Mouse (Mus musculus): ENCODE results near the gene Spata31d1d. TPM values are rescaled to one million over a fixed set of nuclear protein-coding genes. Genes with fewer than 3 reads are reported as not detected.
"Not testable (repeated sequence)": the region's sequence is repeated elsewhere in the genome, so short reads cannot be mapped to it uniquely, and the experiment has no call there.

Spata31d1d gene
- polyA plus RNA-seq (2014; fragmentation: Nextera tagmentation; extraction: Ambion mirVana) = not detected in 2 replicates

- Histone ChIP-seq H3K4me2 (replicated peaks; ENCODE audit: low read depth, low read length) (no peak within 1 kb of the TSS), H3K27ac (ENCODE audit: low read length) (no peak within 1 kb of the TSS), H3K27me3 (ENCODE audit: control insufficient read depth, insufficient read depth, low read length) (no peaks in the 10 kb centered on the region), H3K4me1 (ENCODE audit: control insufficient read depth, insufficient read depth, low read length) (no peaks in the 10 kb centered on the region), H3K4me3 (ENCODE audit: low read depth, low read length) (no peak within 1 kb of the TSS), H3K9ac (replicated peaks; ENCODE audit: low read depth, low read length) (no peak within 1 kb of the TSS), H3K36me3 (ENCODE audit: control insufficient read depth, insufficient read depth, low read length) (no peaks in the 10 kb centered on the region), H3K9me3 (ENCODE audit: control insufficient read depth, low read depth, low read length) (no peaks in the 10 kb centered on the region)
- 43% methylated on average over 7 of the region's 7 CpGs for WGBS
- ATAC-seq (ENCODE audit: insufficient number of reproducible peaks, insufficient read depth, low FRiP score, low read depth) = no peak
These were observed at the start of gene Spata31d1d for GRCm38 (mm10) chr13:59731652-59732051. Spata31d1d (minus strand) TSS chr13:59731752.

- peaks cover 86% of the 10 kb centered on the region for H3K36me3 ChIP-seq (ENCODE audit: control insufficient read depth, insufficient read depth, low read length)
- not testable (repeated sequence) for H3K4me1 ChIP-seq (ENCODE audit: control insufficient read depth, insufficient read depth, low read length)
- 94% methylated on average over 1 of the region's 1 CpGs for WGBS
These were observed 48.3 kb upstream of the Spata31d1d start for GRCm38 (mm10) chr13:59779744-59780264.

GRCm38 (mm10) chr13:59779213-59779612 lies 47.7 kb upstream of the Spata31d1d start:
- no peak for ATAC-seq (ENCODE audit: insufficient number of reproducible peaks, insufficient read depth, low FRiP score, low read depth)
- Histone ChIP-seq H3K9ac (replicated peaks; ENCODE audit: low read depth, low read length) (no peak overlapping the region), H3K4me3 (ENCODE audit: low read depth, low read length) (no peak overlapping the region), H3K4me1 (ENCODE audit: control insufficient read depth, insufficient read depth, low read length) (no peaks in the 10 kb centered on the region), H3K27ac (ENCODE audit: low read length) (no peak overlapping the region), H3K36me3 (ENCODE audit: control insufficient read depth, insufficient read depth, low read length) (peaks cover 82% of the 10 kb centered on the region), H3K4me2 (replicated peaks; ENCODE audit: low read depth, low read length) (no peak overlapping the region), H3K27me3 (ENCODE audit: control insufficient read depth, insufficient read depth, low read length) (no peaks in the 10 kb centered on the region), H3K9me3 (ENCODE audit: control insufficient read depth, low read depth, low read length) (no peaks in the 10 kb centered on the region)
- 83% methylated on average over 4 of the region's 4 CpGs for WGBS

More at GRCm38 (mm10) chr13:59779744-59780264, 48.3 kb upstream of the Spata31d1d start:
- not testable (repeated sequence) for ATAC-seq (ENCODE audit: insufficient number of reproducible peaks, insufficient read depth, low FRiP score, low read depth); H3K27ac ChIP-seq (ENCODE audit: low read length); H3K27me3 ChIP-seq (ENCODE audit: control insufficient read depth, insufficient read depth, low read length); H3K4me2 ChIP-seq (replicated peaks; ENCODE audit: low read depth, low read length); H3K4me3 ChIP-seq (ENCODE audit: low read depth, low read length); H3K9ac ChIP-seq (replicated peaks; ENCODE audit: low read depth, low read length); H3K9me3 ChIP-seq (ENCODE audit: control insufficient read depth, low read depth, low read length)

- no peak overlapping the region for H3K4me2 ChIP-seq (replicated peaks; ENCODE audit: low read depth, low read length)
- H3K4me1 ChIP-seq (ENCODE audit: control insufficient read depth, insufficient read depth, low read length) = peaks cover 8% of the 10 kb centered on the region; the same call in 1 of the 2 replicates
- H3K36me3 ChIP-seq (ENCODE audit: control insufficient read depth, insufficient read depth, low read length) = peaks cover 60% of the 10 kb centered on the region
- H3K27ac ChIP-seq (ENCODE audit: low read length) = no peak overlapping the region
- no peak overlapping the region for H3K4me3 ChIP-seq (ENCODE audit: low read depth, low read length)
- ATAC-seq (ENCODE audit: insufficient number of reproducible peaks, insufficient read depth, low FRiP score, low read depth) = no peak
- 77% methylated on average over 3 of the region's 3 CpGs for WGBS
- no peaks in the 10 kb centered on the region for H3K9me3 ChIP-seq (ENCODE audit: control insufficient read depth, low read depth, low read length)
- no peaks in the 10 kb centered on the region for H3K27me3 ChIP-seq (ENCODE audit: control insufficient read depth, insufficient read depth, low read length)
- no peak overlapping the region for H3K9ac ChIP-seq (replicated peaks; ENCODE audit: low read depth, low read length)
These were observed 43.6 kb upstream of the Spata31d1d start for GRCm38 (mm10) chr13:59775168-59775567.

- Histone ChIP-seq H3K9me3 (ENCODE audit: control insufficient read depth, low read depth, low read length) (no peaks in the 10 kb centered on the region), H3K4me2 (replicated peaks; ENCODE audit: low read depth, low read length) (no peak overlapping the region), H3K9ac (replicated peaks; ENCODE audit: low read depth, low read length) (no peak overlapping the region), H3K36me3 (ENCODE audit: control insufficient read depth, insufficient read depth, low read length) (peaks cover 29% of the 10 kb centered on the region), H3K4me3 (ENCODE audit: low read depth, low read length) (no peak overlapping the region), H3K27me3 (ENCODE audit: control insufficient read depth, insufficient read depth, low read length) (no peaks in the 10 kb centered on the region), H3K4me1 (ENCODE audit: control insufficient read depth, insufficient read depth, low read length) (peaks cover 31% of the 10 kb centered on the region), H3K27ac (ENCODE audit: low read length) (peak overlapping the region; percentile 86; the same call in 1 of the 2 replicates)
- WGBS = 29% methylated on average over 9 of the region's 9 CpGs
- ATAC-seq (ENCODE audit: insufficient number of reproducible peaks, insufficient read depth, low FRiP score, low read depth) = no peak
These were observed 39.7 kb upstream of the Spata31d1d start for GRCm38 (mm10) chr13:59771257-59771656.

GRCm38 (mm10) chr13:59770847-59771246 lies 39.3 kb upstream of the Spata31d1d start:
- Histone ChIP-seq H3K27ac (ENCODE audit: low read length) (peak overlapping the region; percentile 86), H3K4me2 (replicated peaks; ENCODE audit: low read depth, low read length) (peak overlapping the region; percentile 43), H3K27me3 (ENCODE audit: control insufficient read depth, insufficient read depth, low read length) (no peaks in the 10 kb centered on the region), H3K4me3 (ENCODE audit: low read depth, low read length) (peak overlapping the region; percentile 81; the same call in 1 of the 2 replicates), H3K4me1 (ENCODE audit: control insufficient read depth, insufficient read depth, low read length) (peaks cover 35% of the 10 kb centered on the region), H3K36me3 (ENCODE audit: control insufficient read depth, insufficient read depth, low read length) (peaks cover 25% of the 10 kb centered on the region; the same call in 1 of the 2 replicates), H3K9ac (replicated peaks; ENCODE audit: low read depth, low read length) (no peak overlapping the region), H3K9me3 (ENCODE audit: control insufficient read depth, low read depth, low read length) (no peaks in the 10 kb centered on the region)
- no peak for ATAC-seq (ENCODE audit: insufficient number of reproducible peaks, insufficient read depth, low FRiP score, low read depth)
- WGBS = 56% methylated on average over 9 of the region's 9 CpGs

GRCm38 (mm10) chr13:59770164-59770562 lies 38.6 kb upstream of the Spata31d1d start:
- peak; percentile 81 for ATAC-seq (ENCODE audit: insufficient number of reproducible peaks, insufficient read depth, low FRiP score, low read depth)
- Histone ChIP-seq H3K4me2 (replicated peaks; ENCODE audit: low read depth, low read length) (peak overlapping the region; percentile 43), H3K9me3 (ENCODE audit: control insufficient read depth, low read depth, low read length) (no peaks in the 10 kb centered on the region), H3K36me3 (ENCODE audit: control insufficient read depth, insufficient read depth, low read length) (peaks cover 23% of the 10 kb centered on the region; the same call in 1 of the 2 replicates), H3K27me3 (ENCODE audit: control insufficient read depth, insufficient read depth, low read length) (no peaks in the 10 kb centered on the region), H3K4me1 (ENCODE audit: control insufficient read depth, insufficient read depth, low read length) (peaks cover 38% of the 10 kb centered on the region), H3K9ac (replicated peaks; ENCODE audit: low read depth, low read length) (peak overlapping the region; percentile 22), H3K27ac (ENCODE audit: low read length) (peak overlapping the region; percentile 86), H3K4me3 (ENCODE audit: low read depth, low read length) (peak overlapping the region; percentile 81)
- WGBS = 0% methylated on average over 28 of the region's 28 CpGs

GRCm38 (mm10) chr13:59769296-59770163 lies 38.0 kb upstream of the Spata31d1d start, which contains the start of gene Isca1:
Isca1 (minus strand) TSS chr13:59769810.
- under 1% methylated on average over 91 of the region's 91 CpGs for WGBS
- Histone ChIP-seq H3K27ac (ENCODE audit: low read length) (peak within 1 kb of the TSS; percentile 86), H3K27me3 (ENCODE audit: control insufficient read depth, insufficient read depth, low read length) (no peaks in the 10 kb centered on the region), H3K9me3 (ENCODE audit: control insufficient read depth, low read depth, low read length) (no peaks in the 10 kb centered on the region), H3K4me1 (ENCODE audit: control insufficient read depth, insufficient read depth, low read length) (peaks cover 38% of the 10 kb centered on the region), H3K4me2 (replicated peaks; ENCODE audit: low read depth, low read length) (peak within 1 kb of the TSS; percentile 70), H3K9ac (replicated peaks; ENCODE audit: low read depth, low read length) (peak within 1 kb of the TSS; percentile 85), H3K4me3 (ENCODE audit: low read depth, low read length) (peak within 1 kb of the TSS; percentile 81), H3K36me3 (ENCODE audit: control insufficient read depth, insufficient read depth, low read length) (peaks cover 17% of the 10 kb centered on the region; the same call in 1 of the 2 replicates)
- peak; percentile 97 for ATAC-seq (ENCODE audit: insufficient number of reproducible peaks, insufficient read depth, low FRiP score, low read depth)

All from stomach, embryonic 14.5 days (tissue).